Mouse (Mus musculus) hindbrain, embryonic 12.5 days (tissue): ENCODE measurements around the gene Retsat. TPM values are rescaled to one million over a fixed set of nuclear protein-coding genes. Genes with fewer than 3 reads are reported as not detected.

Source experiments
- ATAC-seq: fragments of 200-750 bp; cut with Nextera tagmentation; 2 replicates; pipeline ENCODE4 v1.8.0; 2017; ENCODE audit warnings: moderate TSS enrichment; ENCODE audit not compliant: low FRiP score
- H3K27ac ChIP-seq: fragments of 300-500 bp; sonication (generic); 2 replicates; pipeline ENCODE4 v1.5.1; 2016; ENCODE audit warnings: mild to moderate bottlenecking
- H3K27me3 ChIP-seq: fragments of 300-500 bp; sonication (generic); 2 replicates; pipeline ENCODE4 v1.6.1; 2016; ENCODE audit warnings: mild to moderate bottlenecking
- H3K36me3 ChIP-seq: fragments of 300-500 bp; sonication (generic); 2 replicates; pipeline ENCODE4 v1.6.1; 2016; ENCODE audit warnings: mild to moderate bottlenecking
- H3K4me1 ChIP-seq: fragments of 300-500 bp; sonication (generic); 2 replicates; pipeline ENCODE4 v1.6.1; 2016
- H3K4me2 ChIP-seq: fragments of 300-500 bp; sonication (generic); replicated peaks from 2 replicates; pipeline ENCODE4 v1.6.1; 2016; ENCODE audit warnings: mild to moderate bottlenecking
- H3K4me3 ChIP-seq: fragments of 300-500 bp; sonication (generic); 2 replicates; pipeline ENCODE4 v1.5.1; 2016; ENCODE audit warnings: mild to moderate bottlenecking
- H3K9ac ChIP-seq: fragments of 300-500 bp; sonication (generic); 2 replicates; pipeline ENCODE4 v1.6.1; 2016; ENCODE audit warnings: mild to moderate bottlenecking, moderate library complexity
- H3K9me3 ChIP-seq: fragments of 300-500 bp; sonication (generic); replicated peaks from 2 replicates; pipeline ENCODE4 v1.6.1; 2016; ENCODE audit warnings: mild to moderate bottlenecking
- WGBS: fragments of 180-500 bp; shearing (Covaris S2); methylation state at CpG from one replicate; pipeline ENCODE4 v1.1.7; 2016; 5-methylcytosine and 5-hydroxymethylcytosine counted together
- polyA plus RNA-seq: library from polyadenylated mRNA; unstranded; fragments of >200 nt; fragmentation: Nextera tagmentation; extraction: Ambion mirVana; gene quantifications from 2 replicates; pipeline ENCODE4 v1.2.1, GENCODE M21; 2016

Retsat gene
- polyA plus RNA-seq, 1 experiment from 2014 or later, result 5.8 TPM

DNA sequence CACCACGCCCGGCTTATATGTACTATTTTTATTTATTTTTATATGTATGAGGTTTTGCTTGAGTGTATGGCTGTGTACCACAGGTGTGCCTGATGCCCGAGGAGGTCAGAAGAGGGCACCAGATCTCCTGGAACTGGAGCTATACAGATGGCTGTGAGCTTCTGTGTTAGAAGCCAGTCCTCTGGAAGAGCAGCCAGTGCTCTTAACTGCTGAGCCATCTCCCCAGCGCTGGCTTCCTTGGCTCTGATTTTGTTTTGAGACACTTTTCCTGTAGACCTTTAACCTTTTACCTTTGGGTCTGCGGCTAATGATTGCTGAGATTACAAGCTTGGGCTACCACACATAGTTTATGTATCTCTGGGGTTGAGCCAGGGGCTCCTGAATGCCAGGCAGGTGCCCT, 30.8 kb upstream of the Retsat start:
- Histone ChIP-seq H3K4me3 (no peak overlapping the region), H3K27me3 (no peaks in the 10 kb centered on the region), H3K27ac (no peak overlapping the region), H3K4me1 (peaks cover 7% of the 10 kb centered on the region; the same call in 1 of the 2 replicates), H3K36me3 (peaks cover 7% of the 10 kb centered on the region; the same call in 1 of the 2 replicates), H3K9me3 (no peaks in the 10 kb centered on the region), H3K4me2 (no peak overlapping the region), H3K9ac (peak overlapping the region; percentile 24; the same call in 1 of the 2 replicates)
- ATAC-seq, result no peak
- 86% methylated on average over 5 of the region's 5 CpGs for WGBS

DNA sequence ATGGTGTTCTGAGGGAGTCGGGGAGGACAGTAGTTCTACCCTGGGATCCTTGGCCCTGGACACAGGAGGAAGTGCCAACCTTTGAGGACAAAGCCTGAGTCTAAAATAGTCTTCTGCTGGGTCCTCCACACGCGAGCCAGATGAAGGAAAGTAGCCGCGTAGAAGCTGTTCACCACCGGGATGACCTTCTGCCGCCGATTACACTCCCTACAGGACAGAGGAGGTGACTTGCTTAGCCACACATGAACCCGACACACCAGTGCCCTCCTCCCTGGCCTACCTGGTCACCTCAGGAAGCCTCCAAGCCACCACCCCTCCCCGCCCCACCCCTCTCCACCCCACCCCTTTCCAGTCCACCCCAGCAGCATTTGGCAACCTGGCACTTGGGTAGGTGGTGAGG, 29.5 kb upstream of the Retsat start:
- peaks cover 14% of the 10 kb centered on the region; the same call in 1 of the 2 replicates for H3K36me3 ChIP-seq
- no peak overlapping the region for H3K4me3 ChIP-seq
- no peak overlapping the region for H3K27ac ChIP-seq
- no peaks in the 10 kb centered on the region for H3K9me3 ChIP-seq
- no peak overlapping the region for H3K4me2 ChIP-seq
- no peaks in the 10 kb centered on the region for H3K27me3 ChIP-seq
- 89% methylated on average over 10 of the region's 10 CpGs for WGBS
- no peak for ATAC-seq
- H3K4me1 ChIP-seq, result peaks cover 7% of the 10 kb centered on the region; the same call in 1 of the 2 replicates
- H3K9ac ChIP-seq, result no peak overlapping the region

DNA sequence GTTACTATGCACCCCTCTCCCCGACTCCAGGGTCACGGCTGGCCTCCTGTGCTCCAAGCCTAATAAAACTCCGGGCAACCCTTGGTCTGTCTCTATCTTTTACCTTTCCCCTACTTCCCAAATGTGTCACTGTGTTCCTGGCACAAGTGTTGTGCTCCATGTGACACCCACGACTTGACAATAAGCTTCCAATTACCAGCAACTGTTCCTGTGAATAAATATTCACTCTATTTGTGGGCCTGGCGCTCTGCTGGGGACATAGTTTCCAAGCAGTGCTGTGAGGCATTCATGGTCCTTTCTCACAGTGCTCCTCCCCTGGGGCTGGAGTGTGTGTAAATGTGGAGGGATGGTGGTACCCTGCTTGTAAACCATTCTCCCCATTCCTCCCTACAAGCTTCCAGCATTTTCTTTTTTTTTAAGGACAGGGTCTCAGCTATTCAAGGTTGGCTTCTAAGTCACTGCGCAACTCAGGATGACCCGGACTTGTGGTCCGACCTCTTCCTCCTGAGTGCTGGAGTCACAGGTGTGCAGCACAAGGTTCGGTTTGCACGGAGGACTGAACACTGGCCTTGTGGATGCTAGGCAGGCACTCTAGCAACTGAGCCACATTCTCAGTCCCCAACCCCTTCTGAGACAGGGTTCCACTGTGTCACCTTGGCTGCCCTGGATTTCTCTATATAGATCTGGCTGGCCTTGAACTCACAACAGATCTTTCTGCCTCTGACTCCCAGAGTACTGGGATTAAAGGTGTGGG, 27.5 kb upstream of the Retsat start:
- ATAC-seq, result no peak
- 87% methylated on average over 10 of the region's 10 CpGs for WGBS
- H3K27ac ChIP-seq, result no peak overlapping the region

DNA sequence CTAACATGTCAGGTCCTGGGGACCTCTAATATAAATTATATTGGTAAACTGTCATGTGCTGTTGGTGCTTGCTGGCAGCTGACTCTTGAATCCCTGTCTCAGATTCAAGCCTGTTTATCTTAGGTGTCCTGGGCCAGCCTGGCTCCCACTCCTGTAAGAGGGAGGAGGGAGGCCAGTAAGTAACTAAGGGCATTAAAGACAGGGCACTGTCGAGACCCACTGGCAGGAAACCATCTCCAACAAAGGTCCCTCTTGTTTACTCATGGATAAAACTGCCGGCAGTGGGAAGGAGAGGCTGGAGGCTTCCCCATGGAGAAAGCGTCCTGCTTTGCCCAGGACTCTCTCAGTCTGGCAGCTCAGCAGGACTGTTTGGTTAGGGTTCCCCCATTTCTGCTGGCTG, 26.4 kb upstream of the Retsat start:
- Histone ChIP-seq H3K4me2 (no peak overlapping the region), H3K9me3 (no peaks in the 10 kb centered on the region), H3K36me3 (peaks cover 19% of the 10 kb centered on the region; the same call in 1 of the 2 replicates), H3K4me3 (no peak overlapping the region), H3K4me1 (no peaks in the 10 kb centered on the region), H3K27me3 (no peaks in the 10 kb centered on the region), H3K27ac (no peak overlapping the region), H3K9ac (no peak overlapping the region)
- WGBS, result 42% methylated on average over 3 of the region's 3 CpGs
- no peak for ATAC-seq

More for the DNA sequence above, 27.5 kb upstream of the Retsat start:
- Histone ChIP-seq H3K27me3 (no peaks in the 10 kb centered on the region), H3K4me2 (no peak overlapping the region), H3K9me3 (no peaks in the 10 kb centered on the region), H3K4me3 (no peak overlapping the region), H3K9ac (no peak overlapping the region), H3K4me1 (peaks cover 4% of the 10 kb centered on the region; the same call in 1 of the 2 replicates), H3K36me3 (peaks cover 14% of the 10 kb centered on the region; the same call in 1 of the 2 replicates)

DNA sequence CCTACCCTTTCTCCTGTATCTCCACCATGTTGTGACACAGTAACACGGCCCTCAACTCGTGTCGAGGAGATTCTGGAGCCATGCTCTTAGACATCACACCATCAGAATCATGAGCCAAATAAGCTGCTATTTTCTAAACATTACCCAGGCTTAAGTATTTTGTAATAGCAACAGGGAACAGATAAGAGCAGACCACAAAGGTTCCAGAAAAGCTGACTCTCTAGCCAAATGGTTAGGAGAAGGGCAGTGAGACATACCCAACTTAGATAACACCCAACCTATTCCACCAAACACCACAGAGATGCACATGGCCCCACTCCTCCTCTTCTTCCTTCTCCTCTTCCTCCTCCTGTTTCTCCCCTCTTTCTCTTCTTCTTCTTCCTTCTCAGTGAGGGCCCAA, 22.2 kb upstream of the Retsat start:
- ATAC-seq, result no peak
- no peaks in the 10 kb centered on the region for H3K4me1 ChIP-seq
- H3K9me3 ChIP-seq, result no peaks in the 10 kb centered on the region
- no peak overlapping the region for H3K27ac ChIP-seq
- no peaks in the 10 kb centered on the region for H3K27me3 ChIP-seq
- 93% methylated on average over 3 of the region's 3 CpGs for WGBS
- H3K36me3 ChIP-seq, result peaks cover 38% of the 10 kb centered on the region
- H3K4me2 ChIP-seq, result no peak overlapping the region
- no peak overlapping the region for H3K9ac ChIP-seq
- no peak overlapping the region for H3K4me3 ChIP-seq

DNA sequence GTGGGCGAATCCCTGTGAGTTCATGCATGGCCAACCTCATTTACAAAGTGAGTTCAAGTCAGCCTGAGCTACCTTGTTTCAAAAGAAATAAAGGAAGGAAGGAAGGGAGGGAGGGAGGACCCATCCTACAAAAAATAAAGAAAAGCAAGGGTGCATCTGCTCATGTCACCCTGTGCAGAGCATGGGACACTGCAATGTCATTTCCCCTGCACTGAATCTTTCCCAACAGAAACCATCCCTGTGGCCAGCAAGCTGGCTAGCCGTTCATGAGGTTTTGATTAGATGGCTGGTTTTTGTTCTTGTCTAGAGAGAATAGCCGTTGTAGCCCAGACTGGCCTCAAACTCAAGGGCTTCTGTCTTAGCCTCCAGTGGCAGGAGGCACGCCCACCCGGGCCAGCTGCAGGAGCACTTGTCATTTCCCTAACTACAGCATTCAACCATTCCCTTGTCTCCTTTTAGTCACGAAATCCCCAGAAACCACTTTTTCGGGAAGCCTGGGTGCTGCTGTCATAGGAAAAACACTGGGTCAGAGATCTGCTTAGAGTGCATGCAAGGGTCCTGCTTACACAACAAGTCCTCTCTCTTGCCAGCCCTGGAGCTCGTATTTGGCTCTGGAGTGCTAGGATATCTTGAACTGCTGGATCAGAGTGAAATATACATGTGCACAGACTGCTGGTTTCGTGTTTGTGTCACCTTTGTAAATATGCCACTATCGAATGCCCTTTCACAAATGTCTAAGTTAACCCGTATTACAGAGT, 16.5 kb upstream of the Retsat start:
- Histone ChIP-seq H3K9me3 (no peaks in the 10 kb centered on the region), H3K4me3 (no peak overlapping the region), H3K27me3 (no peaks in the 10 kb centered on the region), H3K36me3 (peaks cover 28% of the 10 kb centered on the region), H3K9ac (no peak overlapping the region), H3K4me1 (no peaks in the 10 kb centered on the region), H3K27ac (no peak overlapping the region), H3K4me2 (no peak overlapping the region)
- ATAC-seq, result no peak
- 76% methylated on average over 11 of the region's 11 CpGs for WGBS

DNA sequence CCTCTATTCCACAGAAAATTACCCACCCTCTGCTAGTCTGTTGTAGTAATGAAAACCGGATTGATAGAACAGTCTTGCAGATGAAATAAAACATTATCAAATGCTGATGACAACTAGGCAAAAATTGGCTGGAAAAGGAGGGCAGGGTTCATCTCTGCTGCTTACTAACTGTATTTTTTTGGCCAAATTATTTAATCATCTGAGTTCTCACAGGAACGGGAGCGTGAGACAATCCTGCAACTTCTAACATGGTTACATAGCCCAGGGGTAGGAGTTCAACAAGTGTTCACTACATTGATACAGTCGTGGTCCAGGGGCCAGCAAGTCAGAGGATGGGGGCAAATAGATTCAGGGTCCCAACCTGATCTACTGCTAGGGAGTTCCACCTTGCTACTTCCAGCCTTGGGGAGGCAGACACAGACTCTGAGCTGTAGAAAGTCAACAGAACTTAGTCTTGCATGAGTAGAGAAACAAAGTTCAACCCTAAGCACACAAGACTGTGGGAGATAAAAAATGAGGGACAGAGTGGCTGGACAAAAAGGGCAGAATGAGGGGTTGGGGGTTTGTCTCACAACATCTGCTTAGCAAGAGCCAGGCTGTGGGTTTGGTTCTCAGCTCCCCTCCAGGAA, 14.9 kb upstream of the Retsat start:
- no peak overlapping the region for H3K9ac ChIP-seq
- peaks cover 20% of the 10 kb centered on the region; the same call in 1 of the 2 replicates for H3K36me3 ChIP-seq
- H3K4me3 ChIP-seq, result no peak overlapping the region
- H3K27me3 ChIP-seq, result no peaks in the 10 kb centered on the region
- no peaks in the 10 kb centered on the region for H3K4me1 ChIP-seq
- H3K4me2 ChIP-seq, result no peak overlapping the region
- no peaks in the 10 kb centered on the region for H3K9me3 ChIP-seq
- no peak for ATAC-seq
- 81% methylated on average over 4 of the region's 4 CpGs for WGBS
- no peak overlapping the region for H3K27ac ChIP-seq

DNA sequence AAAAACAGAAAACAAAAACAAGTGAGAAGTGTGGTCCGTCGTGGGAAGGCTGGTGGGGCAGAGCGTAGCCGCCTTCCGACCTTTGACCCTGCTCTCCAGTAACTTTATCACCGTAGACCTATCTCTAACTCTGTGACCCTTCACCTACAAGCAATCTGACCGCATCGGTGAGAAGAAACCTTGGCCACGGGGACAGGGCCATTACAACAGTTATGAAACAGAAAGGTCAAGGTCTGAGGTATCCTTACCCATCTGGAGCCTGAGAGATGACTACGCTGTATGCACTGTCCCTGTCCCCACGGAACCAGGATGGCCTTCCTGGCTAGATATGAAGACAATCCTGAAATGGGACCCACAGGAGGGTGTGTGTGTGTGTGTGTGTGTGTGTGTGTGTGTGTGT, 14.1 kb upstream of the Retsat start:
- H3K36me3 ChIP-seq, result peaks cover 18% of the 10 kb centered on the region; the same call in 1 of the 2 replicates
- H3K9ac ChIP-seq, result no peak overlapping the region
- H3K4me1 ChIP-seq, result no peaks in the 10 kb centered on the region
- H3K4me2 ChIP-seq, result no peak overlapping the region
- H3K4me3 ChIP-seq, result no peak overlapping the region
- WGBS, result 76% methylated on average over 11 of the region's 11 CpGs
- no peak overlapping the region for H3K27ac ChIP-seq
- ATAC-seq, result no peak
- no peaks in the 10 kb centered on the region for H3K27me3 ChIP-seq
- no peaks in the 10 kb centered on the region for H3K9me3 ChIP-seq

DNA sequence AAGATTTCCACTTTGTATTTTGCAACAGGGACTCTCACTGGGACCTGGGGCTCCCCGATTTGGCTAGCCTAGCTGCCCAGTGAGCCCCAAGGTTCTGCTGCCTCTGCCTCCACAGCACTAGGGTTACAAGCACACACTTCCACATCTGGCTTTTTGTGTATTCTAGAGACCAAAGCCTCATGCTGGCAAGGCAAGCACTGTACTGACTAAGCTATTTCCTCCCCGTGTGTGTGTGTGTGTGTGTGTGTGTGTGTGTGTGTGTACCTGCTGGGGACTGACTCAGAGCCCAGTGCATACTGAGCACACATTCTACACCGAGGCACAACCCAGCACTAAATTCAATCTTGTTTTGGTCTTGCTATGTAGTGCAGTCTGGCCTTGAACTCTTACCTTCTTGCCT, 11.6 kb upstream of the Retsat start:
- Histone ChIP-seq H3K36me3 (0 out of 2 replicates have a peak, but pooled peaks cover 9% of the 10 kb centered on the region), H3K4me1 (no peaks in the 10 kb centered on the region), H3K9ac (no peak overlapping the region), H3K9me3 (no peaks in the 10 kb centered on the region), H3K4me2 (no peak overlapping the region), H3K27ac (no peak overlapping the region), H3K27me3 (no peaks in the 10 kb centered on the region), H3K4me3 (no peak overlapping the region)
- WGBS, result 82% methylated on average over 3 of the region's 3 CpGs
- no peak for ATAC-seq

DNA sequence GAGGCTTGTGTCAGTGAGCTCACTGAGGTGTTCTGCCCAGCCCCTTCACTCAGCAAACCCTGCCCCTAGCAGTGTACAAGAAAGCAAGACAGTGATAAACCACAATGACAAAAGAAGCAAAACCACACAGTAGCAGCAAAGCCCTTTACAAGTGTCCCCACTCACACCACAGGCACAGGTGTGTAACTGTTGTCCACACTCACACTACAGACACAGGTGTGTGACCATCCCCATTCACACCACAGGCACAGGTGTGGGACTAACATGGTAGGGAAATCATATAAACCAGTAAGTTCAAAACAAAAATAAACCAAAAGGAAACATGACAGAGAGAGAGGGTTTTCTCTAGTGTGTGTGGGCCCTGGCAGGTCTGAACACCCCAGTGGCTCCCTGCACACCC, 10.0 kb upstream of the Retsat start:
- Histone ChIP-seq H3K4me3 (no peak overlapping the region), H3K27me3 (no peaks in the 10 kb centered on the region), H3K4me1 (no peaks in the 10 kb centered on the region), H3K36me3 (0 out of 2 replicates have a peak, but pooled peaks cover 9% of the 10 kb centered on the region), H3K9me3 (no peaks in the 10 kb centered on the region), H3K9ac (no peak overlapping the region), H3K27ac (no peak overlapping the region), H3K4me2 (no peak overlapping the region)
- ATAC-seq, result no peak

DNA sequence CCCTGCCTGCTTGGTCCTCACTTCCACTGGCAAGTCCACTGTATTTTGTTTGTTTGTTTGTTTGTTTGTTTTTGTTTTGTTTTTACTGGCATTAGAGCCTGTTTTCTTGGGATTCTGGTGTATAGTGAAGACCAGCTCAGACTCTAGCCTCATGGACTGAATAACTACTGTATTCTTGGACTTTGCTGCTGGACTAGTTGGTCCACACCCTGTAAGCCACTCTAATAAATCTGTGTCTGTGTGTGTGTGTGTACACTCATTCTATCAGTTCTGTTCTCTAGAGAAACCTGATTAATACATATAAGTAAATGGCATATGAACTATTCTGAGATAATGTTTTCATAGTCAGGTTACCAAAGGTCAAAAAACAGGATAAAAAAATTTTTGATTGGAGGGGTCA, 8.2 kb upstream of the Retsat start:
- no peak overlapping the region for H3K4me3 ChIP-seq
- no peaks in the 10 kb centered on the region for H3K9me3 ChIP-seq
- no peak for ATAC-seq
- H3K9ac ChIP-seq, result no peak overlapping the region
- H3K36me3 ChIP-seq, result 0 out of 2 replicates have a peak, but pooled peaks cover 5% of the 10 kb centered on the region
- H3K27me3 ChIP-seq, result no peaks in the 10 kb centered on the region
- H3K27ac ChIP-seq, result no peak overlapping the region
- H3K4me1 ChIP-seq, result no peaks in the 10 kb centered on the region
- no peak overlapping the region for H3K4me2 ChIP-seq

DNA sequence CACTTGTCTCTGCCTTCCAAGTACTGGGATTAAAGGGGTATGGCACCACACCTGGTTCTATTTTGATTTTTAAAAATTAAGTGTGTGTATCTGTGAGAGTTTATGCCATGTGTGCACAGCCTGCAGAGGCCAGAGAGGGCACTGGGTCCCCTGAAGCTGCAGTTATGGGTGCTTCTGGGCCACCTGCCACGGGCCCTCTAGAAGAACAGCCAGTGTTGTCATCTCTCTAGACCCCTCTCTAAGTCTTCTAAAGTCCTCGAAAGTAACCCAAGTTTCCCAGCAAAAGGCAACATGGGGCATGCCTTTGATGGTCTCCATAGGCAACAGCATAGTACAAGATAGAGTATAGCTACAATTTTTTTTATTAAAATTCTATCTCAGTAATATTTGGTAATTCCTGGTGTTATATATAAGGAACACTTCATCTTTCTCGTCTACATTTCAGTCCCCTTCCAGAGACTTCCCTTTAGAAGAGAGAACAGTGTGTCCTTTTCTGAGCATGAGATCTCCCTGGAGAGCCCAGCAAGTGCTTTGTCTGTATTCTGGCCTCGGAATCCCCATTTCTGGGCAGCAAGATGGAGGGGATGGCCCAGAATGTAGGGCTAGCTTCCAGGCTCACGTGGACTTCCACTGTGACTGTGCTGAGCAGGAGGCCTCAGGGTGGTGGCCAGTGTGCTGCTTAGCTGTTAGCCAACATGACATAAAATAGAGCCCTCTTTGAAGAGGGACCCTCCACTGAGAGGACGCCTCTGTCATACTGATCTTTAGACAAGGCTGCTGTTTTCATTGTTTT, 5.1 kb upstream of the Retsat start:
- Histone ChIP-seq H3K4me2 (no peak overlapping the region), H3K4me3 (no peak overlapping the region), H3K36me3 (no peaks in the 10 kb centered on the region), H3K9ac (no peak overlapping the region), H3K4me1 (peaks cover 11% of the 10 kb centered on the region), H3K27ac (no peak overlapping the region), H3K27me3 (no peaks in the 10 kb centered on the region), H3K9me3 (no peaks in the 10 kb centered on the region)
- no peak for ATAC-seq
- WGBS, result 79% methylated on average over 6 of the region's 6 CpGs
